Mouse (Mus musculus): ENCODE measurements around the gene Cd68.

The Cd68 gene

DNA sequence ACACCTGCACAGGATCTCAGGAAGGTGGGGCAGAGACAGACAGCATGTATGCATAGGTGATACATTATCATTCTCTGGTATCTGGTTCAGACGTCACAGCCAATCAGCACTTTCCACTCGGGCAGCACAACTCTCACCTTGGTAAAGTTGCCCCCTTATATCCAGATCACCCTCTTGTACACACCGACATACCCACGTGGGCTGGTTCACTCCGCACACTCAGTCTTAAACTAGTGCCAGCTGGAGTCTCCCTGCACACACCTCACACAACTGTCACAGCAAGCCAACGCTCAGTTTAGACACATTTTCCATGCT, 29.1 kb upstream of the Cd68 start:
- DNase-seq (ENCODE audit: low spot score in 2 of 2) = no peak

DNA sequence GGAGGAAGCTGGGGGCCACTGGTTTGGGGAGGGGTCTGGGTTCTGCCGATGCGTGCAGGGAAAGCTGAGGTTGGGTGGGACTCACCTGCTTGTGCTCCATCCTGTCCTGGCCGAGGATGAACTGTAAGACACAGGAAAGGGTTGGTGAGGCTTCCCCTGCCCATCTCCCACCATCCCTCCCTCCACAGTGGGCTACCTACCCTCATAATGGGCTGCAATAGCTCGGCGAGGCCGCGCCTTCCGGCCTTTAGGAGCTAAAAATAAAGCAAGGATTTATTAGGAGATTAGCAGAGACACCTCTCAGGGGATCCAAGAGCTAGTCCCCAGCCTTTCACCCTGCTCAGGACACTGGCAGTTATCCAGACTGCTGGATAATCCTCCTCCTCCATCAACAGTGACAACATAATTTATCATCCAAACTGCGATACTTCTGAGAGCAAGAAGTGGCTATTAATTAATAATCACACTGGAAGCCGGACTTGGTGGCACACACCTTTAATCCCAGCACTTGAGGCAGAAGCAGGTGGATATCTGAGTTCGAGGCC, 27.5 kb upstream of the Cd68 start:
- DNase-seq (ENCODE audit: low spot score in 2 of 2) = no peak

DNA sequence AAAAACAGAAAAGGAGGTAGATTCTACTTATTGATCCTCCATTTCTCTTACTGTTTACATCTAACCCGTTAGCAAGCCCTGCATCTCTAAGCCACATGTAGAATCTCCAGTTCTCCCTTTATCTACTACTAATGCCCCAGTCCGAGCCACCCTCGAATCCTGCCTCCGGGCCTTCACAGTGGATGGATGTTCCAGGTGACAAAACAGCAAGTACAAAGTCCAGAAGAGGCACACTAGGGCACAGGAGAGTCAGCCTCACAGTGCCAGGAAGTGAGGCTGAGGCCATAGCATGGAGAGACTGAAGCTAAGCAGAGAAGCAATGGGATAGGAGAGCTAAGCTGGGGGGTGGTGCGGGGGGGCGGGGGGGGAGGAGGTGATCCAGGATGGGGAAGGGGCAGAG, 26.9 kb upstream of the Cd68 start:
- no peak for DNase-seq (ENCODE audit: low spot score in 2 of 2)

DNA sequence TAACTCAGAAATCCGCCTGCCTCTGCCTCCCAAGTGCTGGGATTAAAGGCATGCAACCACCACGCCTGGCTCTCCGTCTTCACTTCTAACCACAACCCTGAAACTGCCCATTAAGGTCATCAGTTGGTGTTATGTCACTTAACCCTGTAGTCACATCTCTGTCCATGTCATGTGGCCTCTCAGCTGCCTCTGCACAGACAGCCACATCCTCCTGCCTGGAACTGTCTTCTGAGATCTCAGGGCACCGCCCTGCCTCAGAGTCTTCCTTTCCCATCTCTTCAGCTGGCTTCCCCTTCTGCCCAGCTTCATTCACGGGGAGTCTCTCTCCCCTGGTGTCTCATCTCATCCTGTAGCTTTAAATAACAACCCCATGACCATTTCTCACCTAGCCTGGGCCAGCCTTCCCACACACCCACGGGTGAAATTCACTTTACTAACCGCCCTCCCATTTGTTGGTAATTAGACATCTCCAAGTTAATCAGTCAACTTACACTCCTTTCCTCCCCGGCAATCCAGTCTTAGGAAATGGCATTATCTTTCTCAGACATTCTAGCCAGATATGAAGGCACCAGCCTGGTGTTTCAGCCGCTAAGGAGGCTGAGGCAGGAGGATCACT, 26.4 kb upstream of the Cd68 start:
- DNase-seq (ENCODE audit: low spot score in 2 of 2) = peak; percentile 33 to 60

DNA sequence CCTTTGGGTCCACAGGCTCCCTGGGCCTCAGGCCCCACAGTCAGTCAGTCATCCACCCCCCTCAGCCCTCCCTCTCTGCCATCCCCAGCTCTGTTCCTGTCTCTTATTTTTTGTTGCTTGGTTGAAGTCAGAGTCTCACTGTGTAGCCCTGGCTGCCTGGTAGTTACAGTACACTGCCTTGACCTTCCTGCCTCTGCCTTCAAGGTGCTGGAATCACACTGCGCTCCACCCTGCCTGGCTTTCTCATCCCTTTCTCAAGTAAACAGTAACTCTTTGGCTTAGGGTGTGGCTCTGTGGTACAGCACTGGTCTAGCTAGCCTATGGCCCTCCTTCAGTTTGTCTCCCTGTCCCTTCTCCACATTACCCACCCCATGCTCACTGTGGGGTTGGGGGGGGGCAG, 23.9 kb upstream of the Cd68 start:
- DNase-seq (ENCODE audit: low spot score in 2 of 2) = no peak

DNA sequence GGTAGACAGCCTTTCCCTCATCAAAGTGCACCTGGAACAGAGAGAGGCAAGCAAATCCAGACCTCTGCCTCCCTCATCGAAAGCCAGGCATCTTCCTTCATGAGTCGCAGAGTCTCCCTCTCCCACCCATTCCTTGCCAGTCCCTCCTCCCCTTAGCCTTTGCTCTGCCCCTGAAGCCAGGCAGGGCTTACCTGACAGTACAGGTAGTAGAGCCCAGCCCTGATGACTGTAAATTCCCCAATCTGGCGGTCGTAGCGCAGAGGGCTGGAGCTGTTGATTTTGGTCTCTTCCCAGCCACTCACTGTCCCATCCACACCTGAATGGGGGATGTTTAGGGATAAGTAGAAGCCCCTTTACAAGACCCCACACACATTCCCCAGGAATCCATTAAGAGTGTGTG, 21.1 kb upstream of the Cd68 start:
- no peak for DNase-seq (ENCODE audit: low spot score in 2 of 2)

DNA sequence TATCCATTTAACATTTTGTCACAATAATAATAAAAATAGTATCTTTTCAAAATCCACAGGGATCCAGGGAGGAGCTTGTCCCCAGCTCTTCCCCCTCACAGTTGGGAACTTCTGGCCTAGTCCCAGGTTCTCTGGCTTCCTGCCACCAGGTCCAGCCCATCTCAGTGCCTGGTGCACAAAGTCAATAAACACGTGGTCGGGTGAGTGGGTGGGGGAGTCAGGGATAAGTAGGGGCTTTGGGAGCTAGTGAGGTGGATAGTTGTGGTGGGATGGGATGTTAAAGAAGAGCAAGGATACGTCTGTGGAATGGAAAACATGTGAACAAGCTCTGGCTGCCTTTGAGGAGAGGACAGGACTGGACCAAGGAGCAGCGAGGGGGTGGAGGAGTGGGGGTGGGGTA, 20.4 kb upstream of the Cd68 start:
- DNase-seq (ENCODE audit: low spot score in 2 of 2) = no peak

DNA sequence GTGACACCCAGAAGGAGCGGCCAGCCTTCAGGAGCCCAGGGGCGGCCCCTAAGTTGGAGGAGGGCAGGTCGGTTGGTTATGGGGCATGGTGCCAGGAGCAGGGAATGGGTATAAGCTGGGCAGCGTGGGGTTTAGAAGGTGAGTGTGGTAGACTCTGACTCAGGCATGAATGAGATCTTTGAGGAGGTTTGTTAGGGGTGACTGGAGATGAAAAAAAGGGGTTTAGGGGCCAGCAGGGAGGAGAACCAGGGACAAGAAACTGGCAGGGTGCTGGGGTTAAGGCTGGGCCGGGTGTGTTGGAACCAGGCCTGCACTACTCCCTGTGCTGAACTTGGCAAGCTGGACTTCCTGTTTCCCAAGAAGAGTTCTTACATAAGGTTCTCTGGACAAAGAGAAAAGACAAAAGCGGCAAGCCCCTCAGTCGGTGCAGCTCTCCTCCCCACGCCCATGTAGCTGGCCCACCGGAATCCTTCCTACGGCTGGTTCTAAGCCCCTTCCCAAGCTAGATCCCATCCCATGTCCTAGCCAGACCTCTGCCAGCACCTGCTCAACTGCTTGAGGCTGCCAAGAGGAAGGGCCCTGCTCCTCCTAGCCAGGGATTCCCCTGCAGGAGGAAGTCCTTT, 19.7 kb upstream of the Cd68 start, which contains the start of gene Tnfsf13:
Gene Tnfsf13, minus strand, starts transcription at position 259 of the 623 bp plus-strand sequence.
- DNase-seq (ENCODE audit: low spot score in 2 of 2) = no peak

DNA sequence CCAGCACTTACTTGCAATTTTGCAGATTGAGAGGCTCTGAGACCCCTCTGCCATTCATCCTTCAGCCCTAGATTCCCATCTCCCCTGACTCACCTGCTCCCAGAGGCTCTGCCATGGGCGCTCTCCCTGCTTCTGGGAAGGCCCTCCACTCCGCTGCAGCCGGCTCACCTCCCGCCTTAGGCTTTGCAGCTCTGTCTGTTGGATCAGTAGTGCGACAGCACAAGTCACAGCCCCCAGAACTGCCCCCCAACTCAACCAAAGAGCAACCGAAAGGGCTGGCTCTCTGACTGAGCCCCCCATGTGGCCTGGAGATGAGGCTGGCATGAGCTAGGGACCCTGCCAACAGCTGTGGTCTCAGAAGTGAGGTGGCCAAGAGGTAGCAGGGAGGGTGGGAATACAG, 19.0 kb upstream of the Cd68 start:
- no peak for DNase-seq (ENCODE audit: low spot score in 2 of 2)

DNA sequence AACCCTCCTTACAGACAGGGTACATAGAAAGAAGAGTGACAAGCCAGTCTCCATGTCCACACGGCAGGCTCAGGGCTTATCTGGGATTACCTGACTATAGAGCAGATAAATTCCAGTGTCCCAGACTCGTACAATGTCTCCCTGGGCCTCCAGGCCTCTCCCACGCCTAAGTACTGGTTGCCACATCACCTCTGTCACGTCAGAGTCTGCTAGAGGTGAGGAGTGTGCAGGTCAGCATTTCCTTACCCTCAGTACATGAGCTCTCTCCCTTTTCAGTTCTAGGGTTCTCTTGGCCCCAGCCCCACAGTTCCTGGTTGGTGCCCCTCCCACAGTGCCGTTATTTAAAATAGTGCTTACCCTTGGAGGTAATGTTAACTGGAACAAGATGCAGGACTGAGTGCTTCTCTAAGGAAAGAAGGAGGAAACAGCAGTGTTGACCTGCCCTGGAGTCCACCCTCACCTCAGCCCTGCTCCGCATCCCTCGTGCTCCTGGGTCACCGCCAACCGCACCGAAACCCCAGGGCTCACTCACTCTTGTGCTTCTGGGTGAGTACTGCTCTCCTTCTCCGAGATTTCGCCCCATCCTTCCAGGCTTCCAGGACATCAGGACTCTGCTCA, 18.3 kb upstream of the Cd68 start:
- no peak for DNase-seq (ENCODE audit: low spot score in 2 of 2)

DNA sequence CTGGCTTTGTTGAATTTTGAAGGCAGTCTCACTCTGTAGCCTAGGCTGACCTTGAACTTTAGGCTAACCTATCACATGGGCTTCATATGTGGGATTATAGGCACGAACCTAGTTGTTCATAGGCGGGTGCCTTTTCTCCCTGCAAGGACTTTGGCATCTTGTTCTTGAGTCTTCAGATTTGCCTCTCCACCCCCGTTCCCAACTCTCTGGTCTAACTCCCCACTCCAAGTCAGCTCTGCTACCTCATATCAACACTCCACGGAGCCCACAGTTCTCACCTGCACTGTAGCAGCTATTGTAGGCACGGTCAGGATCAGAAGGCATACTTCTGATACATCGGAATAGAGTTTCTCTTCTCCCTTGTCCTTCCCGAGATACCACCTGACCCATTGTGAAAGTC, 17.6 kb upstream of the Cd68 start:
- no peak for DNase-seq (ENCODE audit: low spot score in 2 of 2)

DNA sequence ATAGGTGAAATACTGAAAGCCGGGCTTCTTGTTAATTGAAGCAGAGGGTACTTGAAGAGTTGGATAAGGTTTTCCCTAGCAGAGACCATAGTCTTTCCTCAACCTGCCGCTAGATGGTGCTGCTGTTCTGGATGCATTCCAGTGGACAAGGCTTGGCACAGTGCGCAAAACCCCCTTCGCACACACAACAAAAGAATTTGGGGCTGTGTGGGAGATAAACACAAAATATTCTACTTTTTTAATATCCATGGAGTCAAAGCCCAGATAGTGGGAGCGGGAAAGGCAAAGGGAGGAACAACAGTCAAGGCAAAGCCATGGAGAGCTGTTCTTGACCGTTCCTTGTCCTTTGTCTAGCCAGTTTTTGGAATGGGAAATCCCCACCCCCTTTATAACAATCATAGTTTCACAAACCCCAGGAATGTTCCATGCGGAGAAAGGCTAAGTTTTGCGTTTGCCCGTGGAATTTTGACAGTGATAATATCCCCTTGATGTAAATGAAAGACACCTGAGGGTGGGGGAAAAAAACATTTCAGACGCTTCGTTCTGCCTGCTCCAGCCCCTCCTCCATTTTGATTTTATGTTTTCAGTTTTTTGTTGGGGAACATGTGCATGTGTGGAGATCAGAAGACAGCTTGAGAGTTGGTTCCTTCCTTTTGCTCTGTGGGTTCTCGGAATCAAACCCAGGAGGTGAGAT, 17.0 kb upstream of the Cd68 start:
- DNase-seq (ENCODE audit: low spot score in 2 of 2) = peak; percentile 79 to 87

DNA sequence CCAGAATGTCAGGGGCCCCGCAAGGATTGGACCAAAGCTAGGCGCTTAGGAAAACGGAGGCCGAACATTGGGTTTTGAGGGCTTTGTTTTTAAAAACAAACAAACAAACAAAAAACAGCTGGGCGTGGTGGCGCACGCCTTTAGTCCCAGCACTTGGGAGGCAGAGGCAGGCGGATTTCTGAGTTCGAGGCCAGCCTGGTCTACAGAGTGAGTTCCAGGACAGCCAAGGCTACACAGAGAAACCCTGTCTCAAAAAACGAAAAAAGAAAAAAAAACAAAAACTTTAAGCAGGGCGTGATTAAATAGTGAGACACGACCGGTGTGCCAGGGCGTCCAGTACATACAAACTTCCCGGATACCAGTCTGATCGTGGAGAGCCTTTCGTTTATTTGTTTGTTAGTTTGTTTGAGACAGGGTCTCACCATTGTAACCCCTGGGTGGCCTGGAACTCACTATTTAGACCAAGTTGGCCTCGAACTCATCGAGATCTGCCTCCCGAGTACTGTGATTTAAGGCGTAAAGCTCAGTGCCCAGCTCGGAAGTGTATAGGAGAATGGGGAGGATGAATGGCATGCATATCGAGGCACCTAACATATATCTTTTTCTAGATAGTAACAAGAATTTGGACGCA, 16.4 kb upstream of the Cd68 start:
- DNase-seq (ENCODE audit: low spot score in 2 of 2) = no peak

DNA sequence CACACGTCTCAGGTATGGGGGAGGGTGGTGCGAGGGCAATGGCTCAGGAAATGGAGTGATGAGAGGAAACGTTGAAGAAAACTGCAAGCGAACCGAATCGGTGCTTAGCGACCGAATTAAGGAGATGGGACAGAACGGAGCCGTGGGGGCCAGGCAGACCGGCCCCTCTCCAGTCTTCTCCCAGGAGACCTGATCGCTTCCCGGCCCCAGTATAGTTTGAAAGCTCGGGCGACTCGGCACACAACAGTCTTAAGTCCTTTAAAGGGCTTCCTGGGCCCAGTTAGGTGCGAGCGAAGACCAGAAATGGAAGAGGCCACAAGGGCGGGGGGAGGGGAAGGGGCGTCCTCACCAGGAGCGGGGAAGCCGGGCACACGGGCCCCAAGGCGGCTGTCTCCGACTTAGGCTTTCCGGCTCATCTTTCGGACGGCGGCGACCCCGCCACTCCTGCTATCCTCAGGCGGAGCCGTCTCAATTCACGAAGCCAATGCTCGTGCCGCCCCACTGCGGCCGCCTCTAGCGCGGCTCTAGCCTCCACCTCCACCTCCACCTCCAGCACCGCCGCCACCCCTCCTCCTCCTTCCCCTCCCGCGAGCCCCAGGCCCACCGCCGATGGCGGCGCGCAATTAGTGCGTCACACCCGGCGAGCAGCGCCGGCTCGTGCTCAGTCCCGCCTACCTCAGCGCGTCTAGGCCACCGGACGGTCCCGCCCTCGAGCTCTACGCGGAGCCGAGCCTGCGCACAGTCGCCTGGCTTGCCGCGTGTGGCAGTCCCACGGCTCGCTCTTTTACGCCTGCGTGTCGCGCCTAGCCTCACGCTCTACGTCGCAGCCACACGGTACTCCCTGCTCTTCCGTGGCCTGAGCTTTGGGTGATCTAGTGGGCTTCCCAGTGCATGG, 15.6 kb upstream of the Cd68 start, which contains the start of gene Senp3:
Gene Senp3, minus strand, starts transcription at position 771 of the 895 bp plus-strand sequence.
- DNase-seq (ENCODE audit: low spot score in 2 of 2) = peak; percentile 94 to 96

DNA sequence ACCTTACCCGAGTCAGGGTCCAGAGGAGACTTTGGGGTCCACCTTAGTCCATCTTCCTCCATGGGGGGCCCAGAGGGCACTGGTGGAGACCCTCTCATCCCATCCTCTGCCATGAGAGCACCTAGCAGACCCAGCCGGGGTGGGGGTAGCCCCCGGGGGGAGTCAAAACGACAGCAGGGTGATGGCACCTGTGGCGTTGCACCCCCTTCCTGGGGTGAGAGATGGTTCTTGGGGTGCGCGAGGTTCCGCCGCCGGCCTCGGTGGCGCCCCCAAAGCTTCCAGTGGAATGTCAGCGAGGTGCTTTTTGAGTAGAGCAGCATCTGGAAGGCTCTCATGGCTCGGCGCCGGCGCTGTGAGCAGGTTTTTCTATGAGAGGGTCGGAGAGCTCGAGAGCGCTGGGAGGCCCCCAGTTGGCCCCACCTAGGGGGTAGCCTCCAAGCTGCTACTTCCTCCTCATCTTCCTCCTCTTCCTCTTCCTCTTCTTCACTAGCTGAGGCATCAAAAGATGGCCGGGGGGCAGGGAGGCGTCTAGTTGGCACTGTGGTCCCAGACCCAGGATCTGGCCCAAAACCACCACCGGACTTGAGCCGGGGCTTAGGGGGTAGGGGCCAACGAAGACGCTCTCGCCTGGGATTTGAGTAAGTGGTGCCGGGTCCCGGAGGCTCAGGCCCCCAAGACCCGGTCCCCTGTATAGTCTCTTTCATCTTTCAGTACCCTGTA, 14.3 kb upstream of the Cd68 start:
- DNase-seq (ENCODE audit: low spot score in 2 of 2) = no peak

DNA sequence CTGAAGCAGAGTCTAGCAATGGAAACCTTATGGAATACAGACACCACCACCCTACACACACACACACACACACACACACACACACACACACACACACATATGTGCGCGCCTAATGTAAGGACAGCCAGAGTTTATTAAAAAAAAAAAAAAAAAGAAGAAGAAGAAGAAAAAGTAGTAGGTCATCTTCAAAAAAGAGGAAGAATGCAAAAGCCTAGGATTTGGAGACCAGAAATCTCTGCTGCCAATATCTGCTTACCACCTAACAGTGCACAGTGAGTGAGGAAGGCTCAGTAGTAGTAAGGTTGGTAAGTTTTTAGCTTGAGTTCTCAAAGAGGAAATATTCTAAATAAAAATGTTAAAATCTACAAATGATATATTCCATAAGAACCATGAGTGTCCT, 13.2 kb upstream of the Cd68 start:
- no peak for DNase-seq (ENCODE audit: low spot score in 2 of 2)

DNA sequence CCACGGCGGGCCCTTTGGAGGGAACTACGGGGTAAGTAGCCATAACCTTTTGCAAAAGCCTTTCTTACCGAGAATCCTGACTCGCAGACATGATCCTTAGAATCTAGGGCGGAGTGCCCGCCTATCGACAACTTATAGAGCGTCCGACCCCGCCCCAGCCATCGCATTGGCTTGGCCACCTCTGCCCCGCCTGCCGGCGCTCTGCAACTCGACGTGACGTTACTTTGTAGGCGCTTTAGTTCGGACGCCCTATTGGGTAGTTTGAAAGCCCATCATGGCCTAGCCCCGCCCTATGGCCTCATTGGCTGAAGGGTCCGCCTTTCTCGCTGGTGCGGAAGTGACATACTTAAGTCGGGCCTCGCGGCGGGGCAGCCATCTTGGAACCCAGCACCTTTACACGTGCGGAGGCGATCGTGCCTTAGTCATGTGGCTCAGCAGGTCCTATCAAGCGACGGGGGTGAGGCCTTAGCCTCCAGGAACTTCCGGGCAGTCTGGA, 6.3 kb upstream of the Cd68 start, which contains the start of gene Eif4a1:
Gene Eif4a1, minus strand, starts transcription at position 213 of the 496 bp plus-strand sequence.
- peak; percentile 100 for DNase-seq (ENCODE audit: low spot score in 2 of 2)

DNA sequence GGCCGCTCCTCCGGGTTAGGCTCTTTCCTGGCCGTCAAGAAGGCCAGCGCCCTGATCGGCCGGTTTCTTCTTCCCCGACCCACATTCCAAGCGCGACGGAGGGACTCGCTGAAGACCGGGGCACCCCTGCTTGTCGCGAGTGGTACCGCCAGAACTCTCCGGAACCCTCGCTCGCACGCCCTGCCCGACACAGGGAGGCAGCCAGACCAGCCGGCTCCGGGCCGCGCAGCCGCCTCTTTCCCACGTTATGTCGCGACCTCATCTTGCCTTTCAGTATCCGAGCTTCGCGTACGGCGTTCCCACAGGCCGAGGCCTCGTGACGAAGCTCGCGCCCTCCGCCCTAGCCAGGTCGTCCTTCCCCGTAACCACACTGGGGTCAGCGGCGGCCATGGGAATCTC, 5.8 kb upstream of the Cd68 start:
- DNase-seq (ENCODE audit: low spot score in 2 of 2) = no peak

DNA sequence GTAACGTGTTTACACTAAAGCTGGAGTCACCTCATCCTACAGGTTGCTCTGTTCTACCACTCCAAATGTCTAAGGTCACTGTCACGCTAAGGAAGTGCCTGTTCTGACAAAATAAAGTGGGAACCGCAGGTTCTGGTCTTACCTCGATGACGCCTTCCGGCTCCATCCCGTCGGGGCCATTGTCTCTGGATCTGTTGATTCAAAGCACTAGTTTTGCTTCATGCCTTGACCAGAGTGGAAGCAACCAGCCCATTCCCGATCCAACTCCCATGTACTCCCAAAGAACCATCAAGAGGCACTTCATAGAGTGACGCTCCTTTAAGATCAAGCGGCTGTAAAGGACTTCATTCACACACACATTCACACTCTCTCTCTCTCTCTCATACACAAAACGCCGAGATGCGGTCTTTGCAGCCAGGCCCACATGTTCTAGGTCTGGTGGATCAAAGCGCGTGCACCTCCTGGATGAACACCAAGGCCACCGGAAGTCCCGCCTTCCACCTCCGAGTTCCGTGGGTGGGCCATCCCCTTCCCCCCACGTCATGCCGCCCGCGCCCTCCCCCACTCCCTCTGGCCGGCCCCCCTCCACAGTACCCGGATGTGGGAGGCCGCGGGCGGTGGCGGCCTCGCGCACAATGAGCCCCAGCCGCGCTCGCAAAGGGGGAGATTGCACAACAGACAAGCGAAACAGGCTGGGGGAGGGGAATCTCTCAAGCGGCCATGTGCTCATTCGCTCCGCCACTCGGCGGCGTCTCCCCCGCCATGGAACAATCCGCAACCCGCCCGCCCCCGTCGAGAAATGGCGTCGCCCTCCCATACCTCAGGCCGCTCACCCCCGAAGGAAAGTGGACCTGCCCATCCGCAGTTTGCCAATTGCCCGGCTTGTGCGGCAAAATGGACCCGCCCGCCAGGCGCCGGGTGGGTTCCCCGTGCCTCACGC, 5.1 kb upstream of the Cd68 start:
- DNase-seq (ENCODE audit: low spot score in 2 of 2) = peak; percentile 95 to 96
